Mouse (Mus musculus) neural tube, embryonic 15.5 days (tissue): ENCODE results near the gene Ccm2. TPM values are rescaled to one million over a fixed set of nuclear protein-coding genes. Genes with fewer than 3 reads are reported as not detected.
A peak's percentile ranks its signal among the peaks of the same experiment; 100 is the strongest.

Experiments used
- ATAC-seq: fragments of 200-750 bp; cut with Nextera tagmentation; 2 replicates; pipeline ENCODE4 v1.8.0; 2017; ENCODE audit warnings: mild to moderate bottlenecking, moderate TSS enrichment, moderate library complexity; ENCODE audit not compliant: low FRiP score
- H3K27ac ChIP-seq: fragments of 300-500 bp; sonication (generic); replicated peaks from 2 replicates; pipeline ENCODE4 v1.5.1; 2015; ENCODE audit warnings: mild to moderate bottlenecking, inconsistent platforms
- H3K27me3 ChIP-seq: fragments of 300-500 bp; sonication (generic); replicated peaks from 2 replicates; pipeline ENCODE4 v1.6.1; 2015; ENCODE audit warnings: inconsistent platforms
- H3K36me3 ChIP-seq: fragments of 300-500 bp; sonication (generic); 2 replicates; pipeline ENCODE4 v1.6.1; 2015; ENCODE audit warnings: inconsistent platforms
- H3K4me1 ChIP-seq: fragments of 300-500 bp; sonication (generic); 2 replicates; pipeline ENCODE4 v1.6.1; 2015; ENCODE audit warnings: inconsistent platforms
- H3K4me2 ChIP-seq: fragments of 300-500 bp; sonication (generic); 2 replicates; pipeline ENCODE4 v1.6.1; 2015; ENCODE audit warnings: inconsistent platforms, mild to moderate bottlenecking, moderate library complexity
- H3K4me3 ChIP-seq: fragments of 300-500 bp; sonication (generic); replicated peaks from 2 replicates; pipeline ENCODE4 v1.5.1; 2015; ENCODE audit warnings: mild to moderate bottlenecking, inconsistent platforms
- H3K9ac ChIP-seq: fragments of 300-500 bp; sonication (generic); replicated peaks from 2 replicates; pipeline ENCODE4 v1.6.1; 2015; ENCODE audit warnings: mild to moderate bottlenecking, inconsistent platforms
- H3K9me3 ChIP-seq: fragments of 300-500 bp; sonication (generic); replicated peaks from 2 replicates; pipeline ENCODE4 v1.6.1; 2016; ENCODE audit warnings: inconsistent platforms
- WGBS: fragments of 180-500 bp; shearing (Covaris S2); methylation state at CpG from one replicate; pipeline ENCODE4 v1.1.7; 2015; ENCODE audit warnings: mixed read lengths; 5-methylcytosine and 5-hydroxymethylcytosine counted together
- polyA plus RNA-seq: library from polyadenylated mRNA; unstranded; fragments of >200 nt; fragmentation: Nextera tagmentation; extraction: Ambion mirVana; gene quantifications from 2 replicates; pipeline ENCODE4 v1.2.1, GENCODE M21; 2015

The Ccm2 gene
- polyA plus RNA-seq, 1 experiment from 2014 or later = 96.2 TPM

DNA sequence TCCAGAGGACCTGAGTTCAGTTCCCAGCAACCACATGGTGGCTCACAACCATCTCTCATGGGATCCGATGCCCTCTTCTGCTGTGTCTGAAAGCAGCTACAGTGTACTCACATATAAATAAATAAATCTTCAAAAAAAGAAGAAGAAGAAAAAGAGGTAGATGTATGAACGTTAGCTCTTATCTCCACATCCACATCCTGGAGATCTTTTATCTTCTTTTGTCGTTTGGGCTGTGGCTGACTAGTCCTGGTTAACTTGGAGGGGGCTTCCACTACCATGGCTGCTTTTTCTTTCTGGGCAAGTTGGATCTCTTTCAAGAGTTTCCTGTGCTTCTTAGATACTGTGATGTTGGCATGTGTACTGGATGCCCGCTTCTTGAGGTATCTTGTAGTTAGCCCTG is 16.5 kb downstream of the Ccm2 start:
- peaks cover 8% of the 10 kb centered on the region for H3K4me1 ChIP-seq
- H3K4me3 ChIP-seq = no peak overlapping the region
- no peak overlapping the region for H3K9ac ChIP-seq
- no peaks in the 10 kb centered on the region for H3K27me3 ChIP-seq
- H3K36me3 ChIP-seq = peaks cover 5% of the 10 kb centered on the region; the same call in 1 of the 2 replicates
- no peaks in the 10 kb centered on the region for H3K9me3 ChIP-seq
- H3K27ac ChIP-seq = no peak overlapping the region
- ATAC-seq = no peak
- 92% methylated on average over 4 of the region's 4 CpGs for WGBS
- no peak overlapping the region for H3K4me2 ChIP-seq

DNA sequence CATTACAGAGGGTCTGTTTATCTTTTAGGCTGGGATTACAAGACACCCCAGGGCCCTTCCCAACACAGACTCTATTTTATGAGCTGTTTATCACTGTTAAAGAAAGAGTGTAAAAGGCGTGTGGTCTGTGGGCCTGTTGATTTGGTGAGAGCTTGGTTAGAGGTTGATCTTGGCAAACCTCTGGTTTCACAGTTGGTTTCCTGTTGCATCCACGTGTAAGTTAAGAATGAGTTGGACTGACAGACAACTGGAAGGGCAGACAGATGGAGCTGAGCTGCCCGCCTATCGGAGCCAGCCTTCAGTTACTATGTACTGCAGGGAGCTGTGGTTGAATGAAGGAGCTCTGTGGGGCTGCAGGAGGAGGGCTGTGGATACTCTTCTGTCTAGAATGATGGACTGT is 19.8 kb downstream of the Ccm2 start:
- WGBS = 89% methylated on average over 4 of the region's 4 CpGs
- Histone ChIP-seq H3K4me3 (no peak overlapping the region), H3K9me3 (no peaks in the 10 kb centered on the region), H3K4me2 (no peak overlapping the region), H3K9ac (no peak overlapping the region), H3K27ac (no peak overlapping the region), H3K27me3 (no peaks in the 10 kb centered on the region), H3K4me1 (peaks cover 18% of the 10 kb centered on the region), H3K36me3 (peaks cover 10% of the 10 kb centered on the region; the same call in 1 of the 2 replicates)
- no peak for ATAC-seq

DNA sequence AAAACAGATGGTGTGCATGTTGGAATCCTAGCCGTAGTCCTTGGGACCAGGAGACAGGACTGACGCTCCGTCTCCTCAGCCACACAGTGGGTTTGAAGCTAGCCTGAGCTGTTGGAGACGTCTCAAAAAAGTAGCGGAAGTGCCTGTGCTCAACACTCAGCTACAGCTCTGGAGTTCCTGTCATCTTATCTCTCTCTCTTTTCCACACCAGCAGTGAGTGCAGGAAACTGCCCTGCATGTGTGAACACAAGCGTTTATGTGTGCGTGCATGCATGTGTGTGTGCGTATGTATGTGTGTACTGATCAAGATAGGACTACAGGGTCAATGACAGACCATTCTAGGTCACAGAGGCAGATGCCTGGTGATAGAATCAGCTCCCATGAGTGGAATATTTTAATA is 21.3 kb downstream of the Ccm2 start:
- no peak overlapping the region for H3K27ac ChIP-seq
- H3K27me3 ChIP-seq = no peaks in the 10 kb centered on the region
- no peak overlapping the region for H3K9ac ChIP-seq
- H3K4me1 ChIP-seq = peaks cover 18% of the 10 kb centered on the region
- peaks cover 10% of the 10 kb centered on the region; the same call in 1 of the 2 replicates for H3K36me3 ChIP-seq
- H3K9me3 ChIP-seq = no peaks in the 10 kb centered on the region
- H3K4me2 ChIP-seq = no peak overlapping the region
- no peak overlapping the region for H3K4me3 ChIP-seq
- 91% methylated on average over 8 of the region's 8 CpGs for WGBS
- ATAC-seq = no peak

DNA sequence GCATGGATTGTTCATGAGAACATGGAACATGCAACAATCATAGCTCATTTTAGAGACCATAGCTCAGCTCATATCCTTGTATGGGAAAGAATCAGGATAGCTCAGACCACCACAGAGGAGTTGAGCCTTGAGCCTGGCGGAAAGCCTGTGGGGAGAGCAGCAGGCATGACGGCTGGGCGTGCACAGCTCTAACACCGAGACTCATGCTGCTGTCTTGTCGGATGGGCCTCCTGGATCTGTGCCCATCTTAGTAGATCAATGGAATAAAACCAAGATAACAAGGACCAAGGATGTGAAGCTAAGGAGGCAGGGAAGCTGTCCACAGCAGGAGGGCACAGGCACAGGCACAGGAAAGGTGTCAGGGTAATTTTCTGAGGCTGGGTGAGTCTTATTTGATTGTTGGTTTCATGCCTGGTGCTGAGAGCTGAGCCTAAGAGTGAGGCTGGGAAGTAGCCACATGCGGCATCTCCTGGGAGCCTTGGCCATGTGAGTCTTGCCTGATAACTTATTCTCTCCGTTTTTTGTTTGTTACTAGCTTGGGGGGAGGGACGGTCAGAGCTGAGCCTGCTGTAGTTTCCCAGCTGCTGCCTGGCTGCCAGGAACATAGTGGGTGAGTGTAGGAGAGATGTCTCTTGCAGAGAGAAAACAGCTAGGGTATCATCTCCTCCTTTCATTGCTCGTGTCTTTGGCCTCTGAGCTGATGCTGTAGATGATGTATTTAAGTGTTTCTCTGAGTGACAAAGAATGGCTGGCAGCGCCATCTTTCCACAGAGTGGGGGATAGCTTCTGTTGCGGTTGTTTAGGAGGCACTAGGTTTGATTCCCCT is 22.1 kb downstream of the Ccm2 start:
- Histone ChIP-seq H3K9ac (no peak overlapping the region), H3K27ac (peak overlapping the region; percentile 65), H3K4me3 (no peak overlapping the region), H3K27me3 (no peaks in the 10 kb centered on the region), H3K4me2 (no peak overlapping the region; the same call in 1 of the 2 replicates), H3K36me3 (peaks cover 11% of the 10 kb centered on the region), H3K4me1 (peaks cover 18% of the 10 kb centered on the region), H3K9me3 (no peaks in the 10 kb centered on the region)
- WGBS = 39% methylated on average over 11 of the region's 11 CpGs
- peak; percentile 39; the same call in 1 of the 2 replicates for ATAC-seq

DNA sequence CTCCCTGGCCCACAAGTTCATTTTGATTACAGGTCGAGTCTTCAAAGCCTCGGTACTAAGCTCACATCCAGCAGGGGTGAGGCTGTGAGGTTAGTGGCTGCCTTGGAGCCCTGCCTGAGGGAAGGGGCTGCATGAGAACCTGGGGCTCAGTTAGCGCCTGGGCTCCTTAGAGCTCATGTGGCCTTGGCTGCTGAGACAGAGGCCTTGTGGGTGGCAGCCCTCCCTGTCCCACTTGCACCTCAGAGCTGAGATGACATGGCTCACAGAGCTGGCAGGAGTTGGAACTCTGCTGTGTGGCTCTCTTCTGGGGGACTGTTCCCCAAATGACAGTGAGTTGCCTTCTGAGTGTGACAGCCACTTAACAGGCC is 22.7 kb downstream of the Ccm2 start:
- peaks cover 18% of the 10 kb centered on the region for H3K4me1 ChIP-seq
- H3K36me3 ChIP-seq = peaks cover 12% of the 10 kb centered on the region
- no peak overlapping the region for H3K4me3 ChIP-seq
- peak overlapping the region; percentile 65 for H3K27ac ChIP-seq
- ATAC-seq = peak; percentile 45; the same call in 1 of the 2 replicates
- no peak overlapping the region for H3K9ac ChIP-seq
- H3K4me2 ChIP-seq = no peak overlapping the region
- H3K27me3 ChIP-seq = no peaks in the 10 kb centered on the region
- no peaks in the 10 kb centered on the region for H3K9me3 ChIP-seq
- WGBS = 50% methylated on average over 3 of the region's 3 CpGs

DNA sequence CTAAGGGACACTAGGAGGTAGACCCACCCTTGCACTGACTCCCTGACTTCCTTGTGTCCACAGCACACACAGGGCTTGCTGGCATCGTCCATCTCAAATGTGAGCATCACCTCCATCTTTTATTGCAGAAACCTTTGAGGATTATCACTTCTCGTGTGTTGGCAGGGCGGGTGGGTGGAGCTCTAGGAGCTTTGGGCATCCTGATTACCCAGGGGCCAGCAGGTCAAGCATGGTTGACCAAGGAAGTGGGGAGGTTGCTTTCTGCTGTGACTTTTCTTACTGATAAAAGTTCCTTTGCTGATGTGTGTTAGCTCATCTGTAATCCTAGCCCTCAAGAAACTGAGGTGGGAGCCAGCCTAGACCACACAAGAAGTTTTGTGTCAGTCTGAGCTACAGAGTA is 29.5 kb downstream of the Ccm2 start:
- no peaks in the 10 kb centered on the region for H3K9me3 ChIP-seq
- H3K27me3 ChIP-seq = no peaks in the 10 kb centered on the region
- H3K9ac ChIP-seq = no peak overlapping the region
- no peak overlapping the region for H3K4me3 ChIP-seq
- no peak overlapping the region for H3K27ac ChIP-seq
- no peak for ATAC-seq
- peaks cover 14% of the 10 kb centered on the region for H3K36me3 ChIP-seq
- H3K4me2 ChIP-seq = no peak overlapping the region
- 93% methylated on average over 3 of the region's 3 CpGs for WGBS
- peaks cover 6% of the 10 kb centered on the region; the same call in 1 of the 2 replicates for H3K4me1 ChIP-seq

DNA sequence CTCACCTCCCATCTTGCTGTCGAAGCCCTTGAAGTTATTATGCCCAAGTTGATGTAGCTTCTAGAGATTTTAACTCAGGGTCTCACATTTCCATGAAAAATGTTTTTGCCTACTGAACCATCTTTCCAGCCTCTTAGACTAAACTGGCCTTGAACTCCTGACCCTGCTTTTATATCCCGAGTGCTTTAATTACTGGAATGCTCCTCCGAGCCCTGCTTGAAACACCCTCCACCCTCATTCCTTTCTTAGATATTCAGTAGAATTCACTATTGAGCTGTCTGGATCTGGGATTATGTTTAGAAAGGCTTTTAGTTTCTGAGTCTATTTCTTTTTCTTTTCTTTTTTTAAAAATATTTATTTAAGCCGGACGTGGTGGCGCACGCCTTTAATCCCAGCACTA is 32.7 kb downstream of the Ccm2 start:
- Histone ChIP-seq H3K4me3 (no peak overlapping the region), H3K4me2 (no peak overlapping the region), H3K4me1 (peaks cover 6% of the 10 kb centered on the region; the same call in 1 of the 2 replicates), H3K9me3 (no peaks in the 10 kb centered on the region), H3K36me3 (peaks cover 7% of the 10 kb centered on the region), H3K27me3 (no peaks in the 10 kb centered on the region), H3K9ac (no peak overlapping the region), H3K27ac (no peak overlapping the region)
- no peak for ATAC-seq
- WGBS = 92% methylated on average over 7 of the region's 7 CpGs

DNA sequence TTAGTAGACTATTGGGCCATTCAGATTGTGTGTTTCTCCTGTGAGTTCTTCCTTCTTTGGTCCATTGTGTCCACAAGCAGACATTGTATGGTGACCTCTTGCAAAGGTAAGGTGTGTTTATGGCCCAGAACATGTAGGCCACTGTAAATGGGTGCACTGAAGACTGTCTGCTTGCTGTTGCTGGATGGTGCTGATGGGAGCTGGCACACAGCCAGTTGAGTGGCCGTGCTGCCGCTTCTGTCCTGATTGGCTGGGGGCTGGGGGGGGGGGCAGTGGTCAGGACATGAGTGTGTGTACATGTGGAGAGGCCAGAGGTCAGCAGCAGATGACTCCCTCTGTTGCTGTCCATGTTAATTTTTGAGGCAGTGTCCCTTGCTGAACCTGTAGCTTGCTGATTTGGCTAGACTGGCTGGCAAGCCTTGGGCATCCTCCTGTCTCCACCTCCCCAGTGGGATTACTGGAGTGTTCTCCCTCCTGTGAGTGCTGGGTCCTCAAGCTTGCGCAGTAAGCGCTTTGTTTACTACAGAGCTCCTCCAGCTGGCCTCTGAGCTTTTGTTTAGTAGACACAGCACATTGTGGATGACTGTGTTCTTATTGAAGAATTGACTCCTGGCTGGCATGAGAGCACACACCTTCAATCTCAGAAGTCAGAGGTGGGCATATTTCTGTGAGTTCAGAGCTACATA is 33.5 kb downstream of the Ccm2 start:
- H3K27ac ChIP-seq = no peak overlapping the region
- no peak for ATAC-seq
- no peak overlapping the region for H3K9ac ChIP-seq
- no peaks in the 10 kb centered on the region for H3K27me3 ChIP-seq
- no peak overlapping the region for H3K4me3 ChIP-seq
- no peak overlapping the region for H3K4me2 ChIP-seq
- WGBS = 50% methylated on average over 4 of the region's 4 CpGs
- H3K4me1 ChIP-seq = peaks cover 6% of the 10 kb centered on the region; the same call in 1 of the 2 replicates
- peaks cover 12% of the 10 kb centered on the region for H3K36me3 ChIP-seq
- no peaks in the 10 kb centered on the region for H3K9me3 ChIP-seq

DNA sequence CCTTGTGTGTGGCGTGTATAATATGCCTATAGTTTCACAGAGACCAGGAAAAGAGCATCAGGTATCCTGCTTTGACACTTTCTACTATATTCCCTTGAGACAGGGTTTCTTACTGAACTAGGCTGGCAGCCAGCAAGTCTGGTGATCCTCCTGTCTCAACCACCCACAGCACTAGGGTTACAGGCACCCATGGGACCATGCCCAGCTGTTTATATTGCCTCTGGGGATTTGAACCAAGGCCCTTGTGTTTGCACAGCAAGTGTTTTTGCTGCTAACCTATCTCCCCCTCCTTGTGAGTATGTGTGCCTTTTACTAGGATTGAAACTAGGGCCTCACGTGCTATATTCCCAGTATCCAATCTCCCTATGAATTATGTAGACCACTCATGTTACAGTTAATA is 34.9 kb downstream of the Ccm2 start:
- H3K27ac ChIP-seq = no peak overlapping the region
- H3K4me3 ChIP-seq = no peak overlapping the region
- no peaks in the 10 kb centered on the region for H3K27me3 ChIP-seq
- H3K4me1 ChIP-seq = peaks cover 6% of the 10 kb centered on the region; the same call in 1 of the 2 replicates
- WGBS = 85% methylated on average over 2 of the region's 2 CpGs
- no peak for ATAC-seq
- peaks cover 13% of the 10 kb centered on the region for H3K36me3 ChIP-seq
- H3K4me2 ChIP-seq = no peak overlapping the region
- no peaks in the 10 kb centered on the region for H3K9me3 ChIP-seq
- no peak overlapping the region for H3K9ac ChIP-seq

DNA sequence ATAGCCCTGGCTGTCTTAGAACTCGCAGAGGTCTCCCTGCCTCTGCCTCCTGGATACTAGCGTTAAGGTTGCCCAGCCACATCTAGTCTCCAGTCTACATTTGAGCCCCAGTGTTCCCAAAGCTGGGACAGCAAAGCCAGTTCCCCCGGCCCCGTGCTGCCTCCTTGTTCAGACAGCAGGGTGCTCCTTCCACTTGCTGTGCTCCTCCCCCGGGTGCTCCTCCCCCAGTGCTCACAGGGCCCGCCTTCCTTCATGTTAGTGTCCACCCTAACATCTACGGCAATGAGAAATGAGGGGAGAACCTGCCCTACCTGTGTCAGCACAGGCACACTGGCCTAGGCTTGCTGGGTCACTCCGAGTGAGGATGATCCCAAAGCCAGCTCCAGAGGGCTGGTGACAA is 39.1 kb downstream of the Ccm2 start:
- 91% methylated on average over 8 of the region's 8 CpGs for WGBS
- Histone ChIP-seq H3K9ac (no peak overlapping the region), H3K9me3 (no peaks in the 10 kb centered on the region), H3K4me2 (no peak overlapping the region), H3K4me1 (no peaks in the 10 kb centered on the region), H3K27ac (no peak overlapping the region), H3K4me3 (no peak overlapping the region), H3K27me3 (no peaks in the 10 kb centered on the region), H3K36me3 (peaks cover 29% of the 10 kb centered on the region)
- no peak for ATAC-seq

DNA sequence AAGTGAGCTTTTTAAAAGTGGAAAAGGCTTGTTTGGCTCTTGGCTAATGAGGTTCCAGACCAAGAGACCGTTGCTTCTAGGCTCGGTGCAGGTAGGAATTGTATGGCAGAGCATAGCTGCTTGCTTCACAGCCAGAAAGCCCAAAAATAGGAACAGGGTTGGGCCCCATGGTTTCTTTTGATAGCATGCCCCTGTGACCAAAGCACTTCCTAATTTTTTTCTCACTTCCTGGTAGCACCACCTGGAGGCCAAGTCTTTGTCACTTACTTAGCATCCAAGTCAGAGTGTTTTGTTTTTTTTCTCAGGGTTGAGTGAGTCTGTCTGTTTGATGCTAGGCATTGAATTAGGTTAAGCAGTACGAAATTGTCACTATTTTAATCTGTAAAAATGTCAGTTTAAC is 40.0 kb downstream of the Ccm2 start:
- 88% methylated on average over 3 of the region's 3 CpGs for WGBS
- Histone ChIP-seq H3K27me3 (no peaks in the 10 kb centered on the region), H3K4me2 (no peak overlapping the region), H3K9me3 (no peaks in the 10 kb centered on the region), H3K9ac (no peak overlapping the region), H3K4me3 (no peak overlapping the region), H3K4me1 (no peaks in the 10 kb centered on the region), H3K27ac (no peak overlapping the region), H3K36me3 (peaks cover 38% of the 10 kb centered on the region)
- ATAC-seq = no peak
